Mouse (Mus musculus): ENCODE results near the gene Csdc2.

GRCm38 (mm10) chr15:81914668-81915067 is 21.9 kb upstream of the Csdc2 start:
- TF ChIP-seq CTCF (IDR thresholded peaks at IDR 0.05; ENCODE audit: control insufficient read depth, insufficient read depth, low read length) = no peak
- TF ChIP-seq POLR2A (IDR thresholded peaks at IDR 0.05; ENCODE audit: borderline replicate concordance, control insufficient read depth, low read depth, low read length) = no peak
